Mouse (Mus musculus) forelimb bud, embryonic 11.5 days (tissue): ENCODE measurements around the gene Fhl3.
A peak's percentile ranks its signal among the peaks of the same experiment; 100 is the strongest.
"Not testable (repeated sequence)": the region's sequence is repeated elsewhere in the genome, so short reads cannot be mapped to it uniquely, and the experiment has no call there.

ENCODE experiments used
- DNase-seq: peaks from one replicate; pipeline ENCODE4 v3.0.0-alpha.2; 2012; ENCODE audit warnings: low read depth, low spot score

Gene Fhl3

DNA sequence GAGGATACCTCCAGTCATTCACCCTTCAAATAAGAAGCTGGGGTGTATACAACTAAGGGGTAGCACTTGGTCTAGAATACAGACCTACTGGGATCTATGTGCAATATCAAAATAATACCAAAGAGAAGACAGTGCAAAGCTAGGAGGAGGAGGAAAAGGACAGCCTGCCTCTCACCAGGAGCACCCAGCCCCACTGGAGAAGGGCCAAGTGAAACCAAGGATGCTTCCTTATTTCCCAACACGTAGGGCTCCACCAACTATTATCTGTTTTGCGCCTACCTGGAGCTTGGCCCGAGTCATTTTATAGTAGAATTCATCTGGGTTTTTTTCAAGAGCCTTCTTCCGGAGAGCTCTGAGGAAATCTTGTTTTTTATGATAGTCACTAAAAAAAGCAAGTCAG lies 17.0 kb upstream of the Fhl3 start:
- DNase-seq = no peak

GRCm38 (mm10) chr4:124685004-124685403 lies 15.5 kb upstream of the Fhl3 start:
- DNase-seq = no peak

DNA sequence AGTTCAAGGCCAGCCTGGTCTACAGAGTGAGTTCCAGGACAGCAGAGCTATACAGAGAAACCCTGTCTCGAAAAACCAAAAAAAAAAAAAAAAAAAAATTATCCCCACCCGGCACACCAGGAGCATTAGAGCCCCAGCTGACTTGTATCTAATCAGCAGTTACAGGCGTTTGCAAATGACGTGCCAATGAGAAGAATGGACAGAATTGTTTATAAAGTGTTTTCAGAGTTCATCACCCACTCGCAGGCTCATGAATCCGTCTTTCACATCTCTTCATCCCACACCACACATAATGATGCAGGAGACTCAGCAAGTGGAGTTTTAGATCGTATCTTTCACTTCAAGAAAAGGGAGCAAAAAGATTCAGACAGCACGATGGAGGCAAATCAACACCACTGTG lies 15.0 kb upstream of the Fhl3 start:
- DNase-seq = no peak

DNA sequence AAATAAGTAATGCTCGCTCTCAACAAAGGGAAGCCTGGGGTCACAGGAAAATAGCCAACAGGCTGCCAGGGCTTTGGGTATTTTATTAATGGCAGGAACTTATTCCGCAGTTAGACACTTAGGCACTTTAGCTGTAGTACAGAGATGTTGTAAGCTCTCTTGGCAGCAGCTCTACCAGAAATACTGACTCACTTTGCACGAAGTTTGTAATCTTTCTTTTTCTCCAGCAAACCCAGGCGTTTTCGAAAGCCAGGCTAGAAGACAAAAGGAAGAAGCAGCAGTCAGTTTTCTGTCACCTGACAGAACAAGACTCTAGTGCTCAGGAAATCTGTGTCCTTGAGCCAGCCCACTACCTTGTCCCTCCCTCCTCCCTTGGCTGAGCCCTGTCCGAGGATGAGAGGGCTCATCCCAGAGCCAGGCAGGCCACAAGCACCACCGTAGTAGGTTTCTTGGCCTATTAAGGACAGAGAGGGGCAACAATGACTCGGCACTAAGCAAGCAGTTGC lies 14.6 kb upstream of the Fhl3 start:
- DNase-seq = no peak

DNA sequence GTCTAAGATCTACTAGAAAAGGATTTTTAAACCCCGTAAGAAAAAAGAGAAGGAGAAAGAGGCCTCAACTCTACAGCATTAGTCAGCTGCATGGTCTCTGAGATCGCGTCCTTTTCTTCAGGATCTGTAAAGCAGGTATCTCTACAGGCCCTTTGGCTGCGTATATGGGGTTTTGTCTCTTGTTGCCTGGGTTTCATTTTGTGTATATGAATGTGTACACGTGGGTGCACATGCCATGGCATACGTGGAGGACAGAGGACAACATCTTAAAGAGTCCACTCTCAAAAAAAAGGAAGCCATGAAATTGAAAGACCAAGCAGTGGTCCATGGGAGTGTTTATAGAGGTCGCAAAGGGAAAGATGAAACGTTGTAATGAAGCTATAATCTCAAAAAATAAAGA lies 9.0 kb upstream of the Fhl3 start:
- no peak for DNase-seq

DNA sequence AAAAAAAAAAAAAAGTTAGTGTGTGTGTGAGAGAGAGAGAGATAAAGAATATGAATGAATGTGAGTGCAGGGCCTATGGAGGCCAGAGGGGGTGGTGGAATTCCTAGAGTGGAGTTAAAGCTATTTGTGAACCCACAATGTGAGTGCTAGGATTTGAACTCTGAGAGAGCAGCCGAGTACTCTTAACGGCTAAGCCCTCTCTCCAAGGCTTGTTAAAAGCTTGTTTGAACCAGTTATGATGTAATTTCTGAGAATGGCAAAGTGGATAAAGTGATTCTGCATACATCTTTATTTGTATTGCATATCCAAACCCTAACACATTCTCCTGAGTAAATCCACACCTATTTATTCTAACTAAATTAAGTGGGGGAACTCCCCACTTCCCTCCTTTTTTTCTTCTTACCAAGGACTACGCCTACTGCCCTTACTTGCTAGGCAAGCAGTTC lies 8.1 kb upstream of the Fhl3 start:
- no peak for DNase-seq

- DNase-seq = peak; percentile 91
Observed at GRCm38 (mm10) chr4:124693135-124693894, 7.2 kb upstream of the Fhl3 start, which contains the start of gene Utp11. Utp11 (minus strand) TSS chr4:124693600.

DNA sequence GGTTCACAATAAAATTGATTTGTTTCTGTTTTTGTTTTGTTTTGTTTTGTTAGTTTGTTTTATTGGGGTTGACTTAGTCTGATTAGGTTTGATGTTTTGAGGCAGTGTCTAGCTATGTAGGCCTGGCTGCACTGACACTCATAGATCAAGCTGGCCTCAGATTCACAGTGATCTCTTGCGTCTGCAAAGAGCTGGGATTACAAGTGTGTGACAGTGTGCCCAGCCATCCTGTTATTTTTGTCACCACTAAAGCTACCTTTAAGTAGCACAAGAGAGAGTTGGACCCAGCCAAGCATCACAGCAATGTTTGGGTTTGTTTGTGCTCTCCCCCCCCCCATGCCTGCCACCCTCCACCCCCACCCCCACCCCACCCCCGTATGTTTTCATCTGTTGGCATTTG lies 5.9 kb upstream of the Fhl3 start:
- no peak for DNase-seq

- no peak for DNase-seq
Observed at GRCm38 (mm10) chr4:124695786-124696516, 4.5 kb upstream of the Fhl3 start.

- DNase-seq = no peak
Observed at GRCm38 (mm10) chr4:124699791-124700190, 710 bp upstream of the Fhl3 start.

- DNase-seq = no peak
Observed at GRCm38 (mm10) chr4:124701052-124701845, 748 bp downstream of the Fhl3 start.

GRCm38 (mm10) chr4:124701916-124702315 lies 1.4 kb downstream of the Fhl3 start:
- DNase-seq = no peak

- no peak for DNase-seq
Observed at GRCm38 (mm10) chr4:124703406-124703805, 2.9 kb downstream of the Fhl3 start.

GRCm38 (mm10) chr4:124703881-124704796 lies 3.6 kb downstream of the Fhl3 start:
- peak; percentile 58 for DNase-seq

- DNase-seq = peak; percentile 48
Observed at GRCm38 (mm10) chr4:124704797-124705474, 4.4 kb downstream of the Fhl3 start.

- no peak for DNase-seq
Observed at GRCm38 (mm10) chr4:124705661-124706269, 5.3 kb downstream of the Fhl3 start.

DNA sequence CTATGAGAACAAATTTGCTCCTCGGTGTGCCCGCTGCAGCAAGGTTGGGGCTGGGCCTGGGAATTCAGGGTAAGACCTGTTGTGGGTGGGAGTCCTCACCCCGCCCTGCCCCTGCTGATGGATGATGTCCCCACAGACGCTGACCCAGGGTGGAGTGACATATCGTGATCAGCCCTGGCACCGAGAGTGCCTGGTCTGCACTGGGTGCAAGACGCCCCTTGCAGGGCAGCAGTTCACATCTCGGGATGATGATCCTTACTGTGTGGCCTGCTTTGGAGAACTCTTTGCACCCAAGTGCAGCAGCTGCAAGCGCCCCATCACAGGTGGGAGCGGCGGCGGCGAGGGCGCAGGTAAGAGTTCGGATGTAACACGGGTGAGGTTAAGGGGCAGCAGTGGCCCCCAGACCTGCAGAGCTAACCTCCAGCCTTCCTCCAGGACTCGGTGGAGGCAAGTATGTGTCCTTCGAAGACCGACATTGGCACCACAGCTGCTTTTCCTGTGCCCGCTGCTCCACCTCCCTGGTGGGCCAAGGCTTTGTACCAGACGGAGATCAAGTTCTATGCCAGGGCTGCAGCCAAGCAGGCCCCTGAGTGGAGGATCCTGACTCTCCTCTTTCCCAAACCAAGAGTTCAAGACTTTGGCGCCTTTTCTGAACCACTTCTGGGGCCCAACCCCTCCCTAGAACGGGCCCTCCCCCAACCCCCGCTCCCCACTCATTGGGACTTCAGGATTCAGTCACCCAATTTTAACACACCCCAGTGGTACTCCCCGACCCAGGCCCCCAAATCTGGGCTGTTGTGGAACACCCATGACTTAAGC lies 7.1 kb downstream of the Fhl3 start:
- DNase-seq = not testable (repeated sequence)

- not testable (repeated sequence) for DNase-seq
Observed at GRCm38 (mm10) chr4:124708200-124708517, 7.7 kb downstream of the Fhl3 start.
